Mouse (Mus musculus) right cerebral cortex, postnatal 10 days (tissue): ENCODE data around the gene 6430550D23Rik.

ENCODE experiments used
- DNase-seq, 2 experiments: peaks; one replicate each; pipeline ENCODE4 v3.0.0; 2021; ENCODE audit warnings: low spot score in 2 of 2

Gene 6430550D23Rik

DNA sequence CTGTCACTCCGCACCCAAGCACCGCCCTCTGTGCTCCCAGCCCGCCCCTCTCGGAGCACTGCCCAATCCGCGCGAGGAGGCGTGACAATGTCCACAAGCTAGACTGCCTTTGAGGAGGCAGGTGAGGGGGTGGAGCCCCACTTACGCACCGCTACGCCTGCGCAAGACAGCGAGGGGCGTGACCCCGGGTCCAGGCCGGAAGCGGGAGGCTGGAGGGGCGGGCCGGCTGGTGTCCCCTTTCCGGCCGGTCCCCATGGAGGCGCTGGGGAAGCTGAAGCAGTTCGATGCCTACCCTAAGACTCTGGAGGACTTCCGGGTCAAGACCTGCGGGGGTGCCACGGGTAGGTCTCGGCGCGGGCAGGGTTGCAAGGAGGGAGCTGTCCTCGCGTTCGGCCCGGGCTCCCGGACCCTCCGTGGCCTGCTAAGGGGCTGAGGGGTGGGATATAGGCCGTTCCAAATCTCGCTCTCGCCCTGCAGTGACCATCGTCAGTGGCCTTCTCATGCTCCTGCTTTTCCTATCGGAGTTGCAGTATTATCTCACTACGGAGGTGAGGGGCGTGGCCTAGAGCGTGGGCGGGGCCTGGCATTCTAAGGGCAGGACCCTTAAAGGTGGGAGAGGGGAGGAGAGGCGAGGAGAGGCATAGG is at the start of gene 6430550D23Rik, which contains the start of gene Ergic3:
TSS of gene 6430550D23Rik (minus strand) at position 90 of the 645 bp plus-strand sequence.
TSS of gene Ergic3 (plus strand) at position 158 of the 645 bp plus-strand sequence.
- peak; percentile 98 to 99 for DNase-seq

DNA sequence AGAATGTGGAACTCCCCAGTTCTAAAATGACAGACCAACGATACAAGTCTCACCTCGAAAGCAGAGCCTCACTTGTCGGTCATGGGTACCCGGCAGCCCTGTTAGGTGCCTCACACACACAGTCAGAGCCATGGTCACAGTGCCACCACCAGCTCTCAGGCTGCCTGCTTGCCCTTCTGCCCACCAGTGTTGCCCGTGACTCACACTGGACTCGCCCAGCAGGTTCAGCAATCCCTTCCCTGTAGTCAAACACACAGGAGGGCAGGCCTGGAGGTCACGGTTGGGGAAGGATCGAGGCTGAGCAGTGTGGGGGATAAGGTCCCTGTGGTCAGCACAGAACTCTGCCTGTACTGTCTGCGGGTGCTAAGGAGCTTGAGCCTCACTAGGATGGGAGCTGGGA is 45.0 kb upstream of the 6430550D23Rik start, which contains the start of gene Fer1l4:
TSS of gene Fer1l4 (minus strand) at position 132 of the 400 bp plus-strand sequence.
- no peak for DNase-seq

DNA sequence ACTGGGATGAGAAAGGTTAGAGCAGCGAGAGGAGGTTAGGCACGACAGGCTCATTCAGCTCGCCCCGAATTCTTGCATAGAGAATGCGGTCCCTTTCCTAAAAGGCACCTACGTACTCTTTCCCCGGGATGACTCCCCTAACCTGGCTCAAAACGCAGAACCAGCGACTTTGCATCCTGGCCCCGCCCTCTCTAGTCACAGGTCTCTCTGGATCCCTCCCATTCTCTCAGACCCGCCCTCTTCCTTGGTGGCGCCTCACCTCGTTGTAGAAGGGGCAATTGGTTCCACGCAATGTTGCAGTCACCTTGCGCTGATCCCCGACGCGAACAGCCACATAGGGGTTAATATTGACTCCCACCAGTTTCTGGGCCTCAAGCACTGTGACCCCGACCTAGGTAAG is 40.2 kb upstream of the 6430550D23Rik start:
- no peak for DNase-seq

DNA sequence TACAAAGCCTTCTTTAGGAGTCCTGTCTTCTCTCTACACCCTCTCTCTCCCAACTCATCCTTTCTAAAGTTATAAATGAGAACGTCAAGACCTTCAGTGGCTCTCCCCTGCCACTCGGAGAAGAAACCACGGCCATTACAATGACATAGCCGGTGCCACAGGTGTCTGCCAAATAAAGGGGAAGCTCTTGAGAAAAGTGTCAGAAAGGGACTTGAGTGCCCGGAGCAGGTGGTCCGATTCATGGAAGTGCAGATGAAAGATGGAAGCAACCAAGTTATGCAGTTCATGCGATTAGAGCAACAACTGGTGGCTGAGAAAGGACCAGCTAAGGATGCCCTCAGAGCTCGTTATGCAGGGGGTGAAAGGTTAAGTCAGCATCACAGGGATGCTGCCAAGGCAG is 35.1 kb upstream of the 6430550D23Rik start:
- no peak for DNase-seq

DNA sequence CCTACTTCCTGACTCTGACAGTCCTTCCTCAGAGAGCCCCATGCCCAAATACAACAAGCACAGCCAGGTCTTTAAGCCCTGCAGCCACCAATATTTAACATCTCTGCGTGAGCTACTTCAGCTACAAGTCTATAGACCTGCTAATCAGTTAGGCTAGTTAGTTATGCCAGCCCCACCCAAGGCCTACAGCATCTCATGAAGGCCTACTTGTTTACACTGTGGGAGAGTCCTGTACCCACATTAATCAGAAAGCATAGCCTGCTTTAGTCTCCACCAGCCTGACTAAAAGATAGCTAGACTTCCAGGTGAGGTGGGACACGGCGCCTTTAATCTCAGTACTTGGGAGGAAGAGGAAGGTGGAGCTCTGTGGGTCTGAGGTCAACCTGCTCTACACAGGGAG is 31.6 kb upstream of the 6430550D23Rik start:
- DNase-seq = no peak

DNA sequence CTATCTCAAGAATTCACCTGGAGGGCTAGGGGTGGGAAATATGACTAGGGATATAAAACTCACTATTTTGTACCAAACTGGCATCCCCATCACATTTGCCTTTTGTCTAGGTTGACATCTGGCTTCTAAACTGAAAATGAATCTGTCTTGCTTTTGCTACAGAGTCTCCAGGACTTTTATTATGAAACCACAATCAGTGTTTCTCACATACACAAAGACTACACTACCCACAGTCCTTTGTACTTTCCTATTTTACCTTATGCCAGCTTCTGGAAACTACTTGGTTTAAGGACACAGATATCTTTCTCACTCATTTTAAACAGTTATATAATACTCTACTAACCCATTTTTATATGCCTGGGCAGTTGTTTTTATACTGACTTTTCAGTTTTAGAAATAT is 17.7 kb upstream of the 6430550D23Rik start:
- no peak for DNase-seq

DNA sequence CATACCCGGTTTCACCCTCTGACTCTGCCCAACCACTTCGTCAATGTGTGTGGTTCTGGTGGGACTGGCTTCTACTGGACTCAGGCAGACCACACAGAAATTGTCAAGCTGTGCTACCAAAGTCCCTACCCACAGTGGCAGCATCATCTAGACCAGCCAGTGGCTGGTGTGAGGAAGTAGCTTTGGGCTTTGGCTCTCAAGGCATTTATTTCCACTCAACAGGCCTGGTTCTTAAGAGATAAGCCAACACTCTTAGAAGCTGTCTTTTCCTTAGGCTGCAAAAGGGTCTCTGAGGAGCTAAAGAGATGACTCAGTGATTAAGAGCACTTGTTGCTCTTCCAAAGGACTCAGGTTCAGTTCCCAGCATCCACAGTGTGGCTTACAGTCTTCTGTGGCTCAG is 14.0 kb upstream of the 6430550D23Rik start:
- no peak for DNase-seq

DNA sequence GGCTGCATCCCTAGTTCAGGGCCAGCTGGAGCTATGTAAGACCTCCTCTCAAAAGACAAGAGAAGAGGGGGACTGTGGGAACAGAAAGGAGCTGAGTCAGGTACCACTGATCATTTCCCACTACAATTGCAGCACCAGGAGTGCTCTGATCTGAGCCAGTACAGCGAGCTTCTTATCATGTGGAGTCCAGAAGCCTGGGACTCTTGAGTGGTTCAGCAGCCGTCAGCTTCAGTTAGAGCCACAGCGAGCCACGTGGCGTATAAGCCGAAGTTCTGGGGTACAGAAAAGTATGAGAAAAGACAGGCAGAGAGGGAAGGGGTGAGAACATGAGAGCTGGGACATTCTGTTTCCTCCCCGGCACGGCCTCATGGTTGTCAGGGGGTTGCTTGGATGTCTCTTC is 13.4 kb upstream of the 6430550D23Rik start:
- DNase-seq = no peak

DNA sequence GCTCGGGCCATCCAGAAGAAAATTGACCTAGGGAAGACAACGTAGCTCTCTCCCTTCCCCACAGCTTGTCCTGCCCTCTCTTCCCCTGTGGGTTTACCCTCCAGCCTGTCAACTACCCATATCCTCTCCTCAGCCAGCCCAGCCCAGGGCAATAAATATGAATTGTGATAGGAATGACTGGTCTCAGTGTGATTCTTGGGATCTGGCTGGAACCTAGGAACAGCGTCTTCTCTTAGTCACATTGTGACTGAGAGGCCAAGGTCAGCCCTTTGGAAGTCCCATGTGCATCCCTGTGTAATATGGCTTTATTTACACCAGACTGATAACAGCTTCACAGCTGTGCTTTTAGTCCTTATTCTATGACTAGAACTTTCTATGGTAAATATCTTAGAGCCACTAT is 10.3 kb upstream of the 6430550D23Rik start:
- DNase-seq = no peak

DNA sequence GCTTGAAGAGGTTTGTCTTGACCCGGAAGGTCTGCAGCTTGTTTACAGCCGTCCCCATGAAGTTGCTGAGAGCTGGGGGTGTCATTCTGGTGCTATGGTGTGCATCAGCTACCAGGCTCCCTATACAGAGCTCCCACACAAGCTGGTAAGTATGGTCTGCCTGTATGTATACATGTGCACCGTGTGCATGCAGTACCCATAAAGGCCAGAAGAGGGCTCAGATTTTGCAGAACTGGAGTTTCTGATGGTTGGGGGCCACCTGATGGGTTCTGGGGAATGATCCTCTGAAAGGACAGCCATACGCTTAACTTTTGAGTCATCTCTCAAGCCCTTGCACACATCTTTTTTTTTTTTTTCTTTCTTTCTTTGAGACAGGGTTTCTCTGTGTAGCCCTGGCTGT is 2.4 kb downstream of the 6430550D23Rik start:
- no peak for DNase-seq

DNA sequence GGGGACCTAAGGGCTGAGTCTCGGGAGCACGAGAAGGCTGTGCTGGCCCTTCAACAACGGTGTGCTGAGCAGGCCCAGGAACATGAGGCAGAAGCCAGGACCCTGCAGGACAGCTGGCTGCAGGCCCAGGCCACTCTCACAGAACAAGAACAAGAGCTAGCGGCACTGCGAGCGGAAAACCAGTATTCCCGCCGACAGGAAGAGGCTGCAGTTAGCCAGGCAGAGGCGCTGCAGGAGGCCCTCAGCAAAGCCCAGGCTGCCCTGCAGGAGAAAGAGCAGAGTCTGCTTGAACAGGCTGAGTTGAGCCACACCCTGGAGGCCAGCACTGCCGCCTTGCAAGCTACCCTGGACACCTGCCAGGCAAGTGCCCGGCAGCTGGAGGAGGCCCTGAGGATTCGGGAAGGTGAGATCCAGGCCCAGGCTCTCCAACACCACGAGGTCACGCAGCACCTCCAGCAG is 15.9 kb downstream of the 6430550D23Rik start:
- peak; percentile 80 to 84 for DNase-seq

DNA sequence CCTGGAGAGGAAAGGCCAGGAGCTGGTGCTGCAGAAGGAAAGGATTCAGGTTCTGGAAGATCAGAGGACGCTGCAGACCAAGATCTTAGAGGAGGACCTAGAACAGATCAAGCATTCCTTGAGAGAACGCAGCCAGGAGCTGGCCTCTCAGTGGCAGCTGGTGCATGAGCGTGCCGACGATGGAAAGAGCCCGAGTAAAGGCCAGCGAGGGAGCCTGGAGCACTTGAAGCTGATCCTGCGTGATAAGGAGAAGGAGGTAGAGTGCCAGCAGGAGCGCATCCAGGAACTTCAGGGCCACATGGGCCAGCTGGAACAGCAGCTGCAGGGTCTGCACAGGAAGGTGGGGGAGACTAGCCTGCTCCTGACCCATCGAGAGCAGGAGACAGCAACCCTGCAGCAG is 16.6 kb downstream of the 6430550D23Rik start:
- no peak for DNase-seq

DNA sequence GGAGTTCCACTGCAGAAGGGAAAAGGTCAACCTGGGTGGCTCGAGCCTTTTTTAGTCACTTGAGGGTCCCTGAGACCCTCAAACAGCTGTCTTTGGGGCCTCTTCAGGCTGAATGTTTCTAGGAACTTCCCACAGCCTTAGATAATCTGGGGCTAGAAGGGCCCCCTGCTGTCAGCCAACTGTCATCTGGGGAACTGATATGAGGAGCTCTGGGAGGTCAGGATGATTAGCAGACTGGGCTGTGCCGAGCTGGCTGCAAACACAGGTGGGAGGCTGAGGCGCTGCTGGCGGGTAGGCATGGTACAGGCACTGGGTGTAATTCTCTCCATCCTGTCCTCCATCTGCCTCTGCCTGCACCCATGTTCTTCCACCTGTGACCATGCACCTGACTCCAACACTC is 18.7 kb downstream of the 6430550D23Rik start:
- DNase-seq = no peak

DNA sequence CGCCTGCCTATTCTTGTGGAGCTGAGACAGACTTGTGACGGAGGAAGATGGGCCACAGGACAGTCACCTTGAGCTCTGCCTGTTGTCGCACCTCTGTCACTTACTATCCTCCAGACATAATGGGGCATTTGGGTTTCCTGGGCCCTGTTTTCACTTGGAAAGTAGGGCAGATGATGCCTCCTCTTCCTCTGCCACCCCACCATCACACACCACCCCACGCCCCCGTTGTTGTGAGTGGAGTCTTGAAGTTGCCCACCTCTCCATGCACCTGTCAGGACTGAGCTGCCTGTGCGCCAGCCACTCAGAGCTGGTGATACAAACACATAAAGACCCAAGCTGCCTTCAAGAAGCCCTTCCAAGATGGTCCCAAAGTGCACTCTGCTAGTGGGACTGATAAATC is 20.6 kb downstream of the 6430550D23Rik start:
- no peak for DNase-seq

DNA sequence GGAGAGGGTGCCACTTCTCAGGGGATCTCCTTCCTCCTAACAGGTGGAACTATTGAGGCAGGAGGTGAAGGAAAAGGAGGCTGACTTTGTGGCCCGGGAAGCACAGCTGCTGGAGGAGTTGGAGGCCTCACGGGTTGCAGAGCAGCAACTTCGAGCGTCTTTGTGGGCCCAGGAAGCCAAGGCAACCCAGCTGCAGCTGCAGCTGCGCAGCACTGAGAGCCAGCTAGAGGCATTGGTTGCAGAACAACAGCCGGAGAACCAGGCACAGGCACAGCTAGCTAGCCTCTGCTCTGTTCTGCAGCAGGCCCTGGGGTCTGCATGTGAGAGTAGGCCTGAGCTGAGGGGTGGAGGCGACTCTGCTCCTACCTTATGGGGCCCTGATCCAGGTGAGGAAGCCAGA is 22.0 kb downstream of the 6430550D23Rik start:
- no peak for DNase-seq

DNA sequence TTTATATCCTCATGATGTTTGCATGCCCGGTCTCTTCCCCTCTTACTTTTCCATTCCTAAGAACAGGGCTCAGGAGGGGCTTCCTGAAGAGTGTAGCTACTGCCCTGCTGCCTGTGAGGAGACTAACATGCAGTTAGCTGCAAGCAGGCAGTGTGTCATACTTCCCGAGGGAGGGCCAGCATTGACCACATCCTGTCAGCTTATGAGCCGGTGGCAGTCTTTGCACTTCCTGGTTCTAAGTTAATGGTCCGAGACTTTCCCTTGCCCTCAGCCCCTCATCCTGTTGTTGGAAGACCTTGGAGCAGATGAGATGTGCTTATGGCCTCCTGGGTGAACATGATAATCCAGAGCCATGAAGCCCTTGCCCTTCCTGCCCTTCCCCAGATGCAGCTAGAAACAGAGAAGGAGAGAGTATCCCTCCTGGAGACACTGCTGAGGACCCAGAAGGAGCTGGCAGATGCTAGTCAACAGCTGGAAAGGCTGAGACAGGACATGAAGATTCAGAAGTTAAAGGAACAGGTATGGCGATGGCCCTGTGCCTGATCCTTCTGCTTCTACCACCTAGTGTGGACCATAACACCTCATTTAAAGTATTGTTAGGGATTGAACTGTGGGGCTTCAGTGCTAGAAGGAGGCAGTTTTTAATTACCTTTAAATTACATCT is 28.3 kb downstream of the 6430550D23Rik start:
- DNase-seq = no peak

DNA sequence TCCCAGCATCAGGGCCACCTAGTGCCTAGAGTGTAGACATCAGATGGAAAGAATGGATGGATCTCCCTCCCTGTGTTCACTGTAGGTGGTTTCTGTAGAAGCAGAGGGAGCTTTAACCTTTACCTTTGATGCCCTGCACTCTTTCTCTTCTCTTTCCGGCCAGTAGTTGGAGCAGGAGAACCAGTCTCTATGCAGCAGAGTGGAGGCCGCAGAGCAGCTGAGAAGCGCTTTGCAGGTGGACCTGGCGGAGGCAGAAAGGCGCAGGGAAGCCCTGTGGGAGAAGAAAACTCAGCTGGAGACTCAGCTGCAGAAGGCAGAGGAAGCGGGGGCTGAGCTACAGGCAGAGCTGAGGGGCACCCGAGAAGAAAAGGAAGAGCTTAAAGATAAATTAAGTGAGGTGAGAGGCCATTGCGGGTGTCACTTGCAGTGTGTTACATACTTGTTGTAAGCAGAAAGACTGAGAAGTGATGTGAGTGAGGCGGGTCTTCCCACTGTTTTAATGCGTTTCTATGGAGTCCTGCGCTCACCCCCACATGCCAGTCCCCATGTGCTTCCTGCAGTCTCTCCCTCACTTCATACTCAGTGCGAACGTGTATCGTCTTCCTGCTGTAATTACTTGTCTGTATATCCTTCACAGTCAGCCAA is 33.6 kb downstream of the 6430550D23Rik start:
- no peak for DNase-seq

DNA sequence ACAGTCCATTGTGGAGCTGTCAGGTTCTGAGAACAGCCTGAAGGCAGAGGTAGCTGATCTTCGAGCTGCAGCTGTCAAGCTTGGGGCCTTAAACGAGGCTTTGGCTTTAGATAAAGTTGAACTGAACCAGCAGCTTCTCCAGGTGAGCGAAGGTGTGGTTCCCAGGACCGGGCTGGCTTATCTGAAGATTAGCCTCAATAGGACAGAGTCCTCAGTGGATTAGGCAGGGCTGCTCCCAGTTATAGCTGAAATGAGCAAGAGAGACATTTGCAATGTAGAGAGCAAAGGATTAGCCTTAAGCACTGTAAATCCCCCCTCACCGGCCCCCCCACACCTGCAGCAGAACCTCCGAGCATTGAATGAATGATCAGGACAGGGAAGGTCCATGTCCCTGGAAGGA is 34.4 kb downstream of the 6430550D23Rik start:
- DNase-seq = no peak

DNA sequence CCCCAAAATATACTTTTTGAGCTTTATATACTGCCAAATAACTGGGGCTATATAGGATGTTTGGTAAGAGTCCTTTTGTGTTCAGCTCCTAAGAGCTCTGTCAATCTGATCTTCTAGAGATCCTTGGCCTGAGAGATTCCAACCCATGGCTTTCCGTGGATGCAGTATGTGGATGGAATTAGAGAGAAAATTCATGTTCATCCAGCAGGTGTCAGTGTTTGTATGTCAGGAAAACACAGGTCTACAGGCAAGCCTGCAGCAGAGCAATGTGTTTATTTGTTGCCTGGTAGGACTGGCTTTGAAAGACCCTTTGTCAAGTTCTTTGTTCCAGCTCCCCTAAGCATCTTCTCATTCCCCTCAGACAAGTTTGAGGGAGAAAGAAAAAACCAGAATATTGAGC is 44.8 kb downstream of the 6430550D23Rik start:
- DNase-seq = no peak

DNA sequence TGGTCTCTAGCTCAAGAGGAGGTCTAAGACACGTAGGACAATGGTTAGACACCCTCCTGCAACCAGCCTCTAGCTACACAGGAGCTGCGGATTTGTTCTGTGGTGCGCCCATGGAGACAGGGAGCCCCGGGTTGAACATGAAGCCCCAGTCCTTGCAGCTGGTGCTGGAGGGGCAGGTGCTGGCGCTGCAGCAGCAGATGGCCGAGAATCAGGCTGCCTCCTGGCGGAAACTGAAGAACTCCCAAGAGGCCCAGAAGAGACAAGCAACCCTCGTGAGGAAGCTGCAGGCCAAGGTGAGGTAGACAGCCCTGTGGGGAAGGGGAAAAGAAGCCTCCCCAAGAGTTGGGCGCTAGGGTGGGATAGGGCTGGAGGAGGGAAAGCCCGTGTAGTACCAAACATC is 45.9 kb downstream of the 6430550D23Rik start:
- no peak for DNase-seq

DNA sequence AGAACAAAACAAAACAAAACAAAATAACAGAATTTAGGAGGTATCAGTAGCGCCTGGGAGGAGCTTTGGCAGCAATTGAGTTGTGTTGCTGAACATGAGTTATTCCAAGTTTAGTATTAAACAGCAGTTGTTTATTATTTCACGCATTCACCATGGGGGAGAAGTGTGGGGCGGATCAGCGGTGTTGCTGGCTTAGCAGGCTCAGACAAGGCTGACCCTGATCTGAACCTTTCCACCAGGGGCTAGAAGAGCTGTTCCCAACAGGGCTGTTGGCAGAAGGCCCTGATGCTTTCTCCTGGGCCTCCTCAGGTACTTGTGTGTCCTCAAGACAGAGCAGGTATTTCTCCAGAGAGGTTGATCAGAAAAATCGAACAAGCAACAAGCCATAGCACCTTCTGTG is 47.8 kb downstream of the 6430550D23Rik start:
- no peak for DNase-seq

DNA sequence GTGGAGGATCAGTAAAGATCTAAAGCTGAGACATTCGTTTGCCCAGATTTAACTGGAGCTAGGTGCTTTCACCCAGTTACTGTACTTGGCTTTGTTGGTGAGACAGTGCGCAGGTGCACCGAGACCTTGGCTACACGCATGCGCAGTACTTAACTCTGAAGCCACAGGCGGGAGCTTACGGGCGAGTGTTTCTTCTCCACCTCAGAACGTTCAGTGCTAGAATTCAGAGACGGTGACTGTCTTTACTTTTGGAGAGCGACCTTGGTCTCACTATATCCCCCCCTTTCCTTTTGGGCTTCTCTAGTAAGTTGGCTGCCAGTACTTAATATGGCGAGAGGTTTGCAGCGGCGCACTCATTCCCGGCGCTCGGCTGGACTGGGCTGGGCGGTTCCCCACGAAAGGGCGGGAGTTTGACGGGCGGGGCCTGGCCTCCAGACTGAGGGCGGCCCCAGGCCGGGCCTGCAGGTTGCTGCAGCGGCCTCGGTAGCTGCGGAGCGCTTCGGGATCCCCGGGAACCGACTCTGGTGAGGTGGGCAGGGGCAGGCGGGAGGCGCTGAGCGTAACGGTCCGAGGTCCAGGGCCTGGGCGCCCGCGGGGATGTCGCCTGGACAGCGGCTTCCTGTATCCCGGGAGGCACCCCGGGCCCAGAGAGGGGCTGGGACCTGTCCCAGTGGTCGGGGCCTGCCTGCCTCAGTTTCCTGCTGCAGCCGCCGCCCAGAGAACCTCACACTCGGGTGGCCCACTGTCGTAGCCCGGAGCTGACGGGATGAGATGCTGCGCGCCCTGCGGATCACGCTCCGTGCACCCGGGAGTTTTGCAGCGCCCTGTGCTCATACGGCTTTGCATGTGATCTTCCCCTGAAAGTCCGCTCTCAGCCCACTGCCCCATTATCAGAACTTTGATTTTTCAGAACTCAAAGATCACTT is 51.4 kb downstream of the 6430550D23Rik start, which contains the start of gene Cep250:
TSS of gene Cep250 (plus strand) at position 325 of the 926 bp plus-strand sequence.
- peak; percentile 91 to 93 for DNase-seq
